Comparison of ENCODE assay signal across 11 mouse cellular contexts in the genomic region with DNA sequence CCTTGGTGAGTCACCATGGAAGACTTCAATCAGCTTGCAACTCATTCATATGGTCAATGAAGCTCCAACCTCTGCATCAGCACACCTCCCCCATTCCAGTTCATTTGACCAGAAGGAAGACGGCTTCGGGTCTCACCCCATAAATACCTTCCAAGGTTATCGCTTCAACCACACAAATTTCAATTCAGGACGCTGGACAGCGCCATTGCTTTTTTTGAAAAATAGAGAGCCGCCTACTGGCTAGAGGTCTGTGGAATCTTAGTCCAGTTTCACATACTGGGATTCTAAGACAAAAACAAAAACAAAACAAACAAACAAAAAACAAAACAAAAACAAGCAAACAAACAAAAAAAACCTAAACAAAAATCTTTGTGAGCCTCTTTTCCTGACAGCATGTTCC. TPM values are rescaled to one million over a fixed set of nuclear protein-coding genes. Genes with fewer than 3 reads are reported as not detected.
A peak's percentile ranks its signal among the peaks of the same experiment; 100 is the strongest.
DNase-seq lines count a peak whose midpoint lies in the region; ATAC-seq and TF ChIP-seq lines count a peak whose summit lies in the region.
"Had no signal": no experiment of that assay in that cellular context is flagged by ENCODE, and none has a peak within 500 bp of the region (broad histone marks: within the 10 kb centered on the region; RNA-seq: fewer than 3 reads in every experiment).

No protein-coding gene starts in this region.

- ATAC-seq in midbrain, postnatal 0 days (ENCODE audit: low FRiP score): no peak
- ATAC-seq in midbrain, embryonic 15.5 days (replicated peaks): no peak
- ATAC-seq in liver, postnatal 0 days: no peak

- intact Hi-C loops in heart, postnatal 25 days (cut with DNase I): loop anchor here (5.0 kb wide), 1 partner anchor 634 kb away; no protein-coding TSS in a partner anchor

- no peaks in the 10 kb centered on the region for H3K36me3 ChIP-seq in midbrain, postnatal 0 days (ENCODE audit: insufficient read depth, low read length)
- H3K36me3 ChIP-seq in midbrain, embryonic 15.5 days (replicated peaks): no peaks in the 10 kb centered on the region
- H3K36me3 ChIP-seq in liver, postnatal 0 days (replicated peaks; ENCODE audit: insufficient read depth, low read length): no peaks in the 10 kb centered on the region
- H3K36me3 ChIP-seq: G1E had no signal

- no peak for TF ChIP-seq EP300 in liver, postnatal 0 days (IDR thresholded peaks at IDR 0.05; ENCODE audit: low read depth)

- H3K4me3 ChIP-seq in midbrain, postnatal 0 days (ENCODE audit: low read depth, low read length): no peak overlapping the region
- no peak overlapping the region for H3K4me3 ChIP-seq in midbrain, embryonic 15.5 days
- H3K4me3 ChIP-seq in liver, postnatal 0 days (ENCODE audit: low read depth, low read length): no peak overlapping the region
- H3K4me3 ChIP-seq: left cerebral cortex, adult 2 months had no signal

- H3K9ac ChIP-seq in midbrain, postnatal 0 days (replicated peaks; ENCODE audit: low read length, poor library complexity, severe bottlenecking): no peak overlapping the region
- H3K9ac ChIP-seq in midbrain, embryonic 15.5 days: no peak overlapping the region
- H3K9ac ChIP-seq in liver, postnatal 0 days (replicated peaks): no peak overlapping the region

- 30% methylated on average over 6 of the region's 6 CpGs for WGBS in midbrain, postnatal 0 days
- WGBS in midbrain, embryonic 15.5 days: 37% methylated on average over 6 of the region's 6 CpGs
- WGBS in liver, postnatal 0 days (ENCODE audit: insufficient replicate concordance): 20% methylated on average over 6 of the region's 6 CpGs

- H3K9me3 ChIP-seq in midbrain, postnatal 0 days (ENCODE audit: low read length): no peaks in the 10 kb centered on the region
- H3K9me3 ChIP-seq in midbrain, embryonic 15.5 days: no peaks in the 10 kb centered on the region
- H3K9me3 ChIP-seq in liver, postnatal 0 days (ENCODE audit: low read length): no peaks in the 10 kb centered on the region
- H3K9me3 ChIP-seq: G1E had no signal

- no peak overlapping the region for H3K4me2 ChIP-seq in midbrain, postnatal 0 days (ENCODE audit: low read depth, low read length, poor library complexity, severe bottlenecking)
- H3K4me2 ChIP-seq in midbrain, embryonic 15.5 days: no peak overlapping the region
- no peak overlapping the region for H3K4me2 ChIP-seq in liver, postnatal 0 days (ENCODE audit: low read depth, low read length)

- no peaks in the 10 kb centered on the region for H3K4me1 ChIP-seq in midbrain, postnatal 0 days (ENCODE audit: insufficient read depth, low read length)
- H3K4me1 ChIP-seq in midbrain, embryonic 15.5 days: no peaks in the 10 kb centered on the region
- no peaks in the 10 kb centered on the region for H3K4me1 ChIP-seq in liver, postnatal 0 days (ENCODE audit: insufficient read depth)

- TF ChIP-seq CTCF in midbrain, postnatal 0 days (IDR thresholded peaks at IDR 0.05): 0 out of 2 replicates have a peak, but pooled peaks have one; percentile 14
- TF ChIP-seq CTCF in liver, postnatal 0 days (IDR thresholded peaks at IDR 0.05; ENCODE audit: low read depth): no peak; the same call in 1 of the 2 replicates

- H3K27ac ChIP-seq in midbrain, postnatal 0 days (ENCODE audit: low read depth, low read length): no peak overlapping the region
- no peak overlapping the region for H3K27ac ChIP-seq in midbrain, embryonic 15.5 days
- H3K27ac ChIP-seq in liver, postnatal 0 days (ENCODE audit: low read depth): no peak overlapping the region
- H3K27ac ChIP-seq: left cerebral cortex, adult 2 months; macrophage had no signal

- DNase-seq in heart, postnatal 4 days: peak; percentile 46
- no peak for DNase-seq in heart, postnatal 25 days (ENCODE audit: low spot score)
- no peak for DNase-seq in midbrain, postnatal 0 days (ENCODE audit: low spot score)
- peak; percentile 2 for DNase-seq in c-Kit-positive CD71-positive TER-119-negative erythroid progenitor cells, embryonic 14.5 days (ENCODE audit: low read depth)
- peak; percentile 65 for DNase-seq in retina, embryonic 14.5 days (ENCODE audit: low spot score)
- no peak for DNase-seq in liver, postnatal 0 days
- no peak for DNase-seq in layer of hippocampus, adult 8-10 months (ENCODE audit: low spot score in 2 of 2)

- H3K27me3 ChIP-seq in midbrain, postnatal 0 days (ENCODE audit: insufficient read depth, low read length): no peaks in the 10 kb centered on the region
- H3K27me3 ChIP-seq in midbrain, embryonic 15.5 days (replicated peaks): no peaks in the 10 kb centered on the region
- no peaks in the 10 kb centered on the region for H3K27me3 ChIP-seq in liver, postnatal 0 days (ENCODE audit: insufficient read depth, low read length)

RNA-seq across cellular contexts. Expression of a gene that starts 39.2 kb away (rescaled TPM):
- under 1 TPM; 0.18 to 0.33 TPM for total RNA-seq in heart, postnatal 4 days (2021)
- not detected for total RNA-seq in heart, postnatal 25 days (2021)
- total RNA-seq in midbrain, postnatal 0 days (2014; rRNA removed): 10.0 and 15.0 TPM in 2 replicates
- polyA plus RNA-seq in midbrain, postnatal 0 days (2015; fragmentation: Nextera tagmentation; extraction: Ambion mirVana): 10.4 and 11.3 TPM in 2 replicates
- polyA plus RNA-seq in midbrain, embryonic 15.5 days (2015; fragmentation: Nextera tagmentation; extraction: Ambion mirVana): 13.4 and 14.0 TPM in 2 replicates
- 0.12 and 0.13 TPM in 2 replicates for polyA plus RNA-seq in liver, postnatal 0 days (2015; fragmentation: Nextera tagmentation; extraction: Ambion mirVana)
- 10 to 100 TPM; 10.2 to 13.2 (median 10.5) TPM for total RNA-seq in layer of hippocampus, adult 8-10 months (2022)
- polyA plus RNA-seq: G1E, macrophage had no signal

Comparison
In these comparisons a context has a peak if more than half of its experiments do, and no peak if none do; other contexts are left out.
1. DNase-seq: peak in heart, postnatal 4 days (single experiment), c-Kit-positive CD71-positive TER-119-negative erythroid progenitor cells, embryonic 14.5 days (single experiment) and retina, embryonic 14.5 days (single experiment); none in heart, postnatal 25 days (single experiment), midbrain, postnatal 0 days (single experiment), liver, postnatal 0 days (single experiment) and layer of hippocampus, adult 8-10 months (0 of 2).